Mouse (Mus musculus) olfactory bulb, adult 2 months (tissue): Measurements from ENCODE around the gene Ap1g2. TPM values are rescaled to one million over a fixed set of nuclear protein-coding genes. Genes with fewer than 3 reads are reported as not detected.

ENCODE experiments used
- H3K27ac ChIP-seq: fragments of 200-500 bp; 2 replicates; pipeline ENCODE4 v1.5.1; 2012; ENCODE audit warnings: low read depth, low read length; ENCODE audit not compliant: insufficient read depth
- H3K4me1 ChIP-seq: fragments of 200-500 bp; 2 replicates; pipeline ENCODE4 v1.6.1; 2012; ENCODE audit warnings: low read length; ENCODE audit not compliant: control insufficient read depth, insufficient read depth
- H3K4me3 ChIP-seq: fragments of 200-500 bp; 2 replicates; pipeline ENCODE4 v1.5.1; 2012; ENCODE audit warnings: mild to moderate bottlenecking, low read depth, low read length, moderate library complexity; ENCODE audit not compliant: insufficient read depth
- CTCF ChIP-seq: fragments of 200-500 bp; IDR thresholded peaks from 2 replicates; pipeline ENCODE4 v1.5.1; 2012; ENCODE audit warnings: low read depth, mild to moderate bottlenecking, low read length, moderate library complexity; ENCODE audit not compliant: insufficient read depth
- POLR2A ChIP-seq: fragments of 200-500 bp; IDR thresholded peaks from 2 replicates; pipeline ENCODE4 v1.6.1; 2012; ENCODE audit warnings: mild to moderate bottlenecking, low read depth, low read length, moderate library complexity; ENCODE audit not compliant: insufficient read depth
- WGBS: fragments of 180-500 bp; shearing (Covaris S2); methylation state at CpG from one replicate; pipeline ENCODE4 v1.1.7; 2018; 5-methylcytosine and 5-hydroxymethylcytosine counted together
- polyA plus RNA-seq: library from polyadenylated mRNA; stranded (reverse); fragments of >200 nt; gene quantifications from 2 replicates; pipeline ENCODE4 v1.2.4, GENCODE M21; 2012; ENCODE audit warnings: low replicate concordance; ENCODE audit not compliant: missing spikeins, insufficient read depth, insufficient read length

Gene Ap1g2
- polyA plus RNA-seq, 1 experiment = not detected

DNA sequence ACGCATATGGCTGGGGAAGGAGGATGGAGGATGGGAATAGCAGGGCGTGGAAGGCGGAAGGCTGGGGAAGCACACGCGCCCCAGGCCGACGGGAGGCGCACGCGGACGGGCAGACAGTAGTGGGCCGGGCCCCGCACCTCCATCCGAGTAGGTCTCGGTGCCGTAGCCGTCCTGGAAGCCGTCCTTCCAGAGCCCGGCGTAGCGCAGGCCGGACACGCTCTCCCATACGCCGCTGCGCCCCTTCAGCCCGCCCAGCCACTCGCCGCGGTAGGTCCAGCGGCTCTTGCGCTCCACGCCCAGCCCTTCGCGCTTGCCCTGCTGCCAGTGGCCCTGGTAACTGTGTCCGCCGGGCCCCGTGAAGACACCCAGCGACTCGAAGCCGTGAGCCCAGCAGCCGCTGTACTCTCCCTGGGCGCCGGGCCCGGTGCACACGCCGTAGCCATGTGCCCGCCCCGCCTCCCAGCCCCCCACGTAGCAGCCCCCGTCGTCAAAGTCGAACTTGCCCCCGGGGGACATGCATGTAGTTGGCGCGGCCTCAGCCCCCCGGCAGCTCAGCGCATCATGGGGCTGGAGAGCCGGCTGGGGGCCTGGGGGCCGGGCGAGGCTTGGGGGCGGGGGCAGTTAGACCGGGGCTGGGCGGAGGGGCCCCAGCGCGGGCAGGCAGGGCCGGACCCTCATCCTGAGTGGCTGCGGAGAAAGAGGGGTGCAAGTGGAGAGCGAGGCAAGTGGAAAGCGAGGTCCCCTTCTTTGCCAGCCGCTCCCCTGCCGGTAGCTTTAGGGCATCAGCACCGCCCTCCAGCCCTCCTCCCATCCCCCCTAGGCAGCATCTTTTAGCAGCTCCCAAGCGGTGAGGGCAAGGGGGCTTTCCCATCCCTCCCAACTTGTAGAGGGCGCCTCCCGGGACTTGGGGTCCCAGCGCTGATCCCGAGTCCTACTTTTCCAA lies 8.6 kb upstream of the Ap1g2 start:
- no peak for TF ChIP-seq POLR2A
- TF ChIP-seq CTCF = no peak; the same call in 1 of the 2 replicates
- Histone ChIP-seq H3K4me3 (peak overlapping the region; percentile 94), H3K27ac (peak overlapping the region; percentile 96), H3K4me1 (peaks cover 37% of the 10 kb centered on the region)
- 1% methylated on average over 76 of the region's 78 CpGs for WGBS

DNA sequence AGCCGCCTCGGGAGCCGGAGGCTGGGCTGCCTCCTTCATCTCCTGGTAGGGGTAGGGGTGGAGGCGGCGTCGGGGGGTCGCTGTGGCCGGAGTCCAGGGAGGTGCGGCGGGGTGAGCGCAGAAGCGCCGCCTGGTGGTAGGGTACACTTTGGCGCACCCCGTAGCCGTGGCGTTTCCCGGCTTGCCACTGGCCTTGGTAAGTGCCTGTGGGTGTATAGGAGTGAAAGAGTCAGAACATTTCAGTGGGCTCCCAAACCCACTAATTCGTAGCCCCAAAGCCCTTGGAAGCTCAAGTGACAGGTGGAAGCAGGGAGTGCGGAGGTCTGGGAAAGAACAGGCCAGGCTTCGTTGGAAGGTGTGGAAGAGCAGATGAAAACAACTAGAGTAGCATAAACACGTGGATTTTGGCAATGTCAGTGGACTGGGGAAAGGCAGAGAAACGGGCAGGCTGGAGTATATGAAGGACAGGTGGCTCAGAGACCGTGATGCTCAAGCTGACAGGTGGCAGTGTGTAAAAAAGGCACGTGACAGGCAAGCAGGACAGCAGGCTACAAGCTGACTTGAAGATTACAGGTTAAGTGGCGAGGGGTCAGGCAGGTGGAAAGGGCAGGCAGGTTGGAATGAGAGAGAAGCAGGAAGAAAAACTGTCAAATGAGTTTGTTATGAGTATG lies 7.7 kb upstream of the Ap1g2 start:
- 6% methylated on average over 26 of the region's 26 CpGs for WGBS
- peak overlapping the region; percentile 91 for H3K27ac ChIP-seq
- peak overlapping the region; percentile 94 for H3K4me3 ChIP-seq
- peaks cover 46% of the 10 kb centered on the region for H3K4me1 ChIP-seq
- TF ChIP-seq POLR2A (no peak), CTCF (peak; percentile 70; the same call in 1 of the 2 replicates)

DNA sequence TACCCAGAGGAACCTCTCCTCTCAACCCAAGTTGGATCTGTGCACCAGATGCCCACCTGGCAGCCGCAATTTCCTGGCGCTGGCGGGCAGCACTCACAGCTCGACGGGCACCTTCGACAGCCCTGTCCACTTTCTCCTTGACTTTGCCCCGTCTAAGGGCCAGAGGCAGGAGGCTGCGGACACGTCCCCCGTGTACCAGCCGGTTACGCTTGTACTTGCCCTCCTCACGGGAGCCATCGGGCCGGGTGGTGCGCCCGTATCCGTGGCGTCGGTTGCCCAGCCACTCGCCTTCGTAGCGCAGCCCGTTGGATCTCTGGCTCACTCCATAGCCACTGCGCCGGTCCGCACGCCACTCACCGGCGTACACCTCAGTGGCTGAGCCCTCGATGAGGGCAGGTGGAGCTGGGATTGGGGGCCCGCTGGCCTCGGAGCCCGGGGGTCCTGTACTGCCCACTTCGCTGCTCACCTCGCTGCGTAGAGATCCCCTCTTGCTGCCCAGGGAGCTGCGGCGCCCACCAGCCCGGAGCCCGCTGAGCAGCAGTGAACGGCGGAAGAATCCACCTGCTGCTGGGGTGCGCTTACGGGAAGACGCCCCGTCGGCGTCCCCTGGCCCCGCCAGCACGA lies 7.1 kb upstream of the Ap1g2 start:
- Histone ChIP-seq H3K4me1 (peaks cover 51% of the 10 kb centered on the region), H3K27ac (peak overlapping the region; percentile 58), H3K4me3 (peak overlapping the region; percentile 94)
- 72% methylated on average over 51 of the region's 51 CpGs for WGBS
- TF ChIP-seq CTCF (no peak), POLR2A (0 out of 2 replicates have a peak, but pooled peaks have one; percentile 18)

DNA sequence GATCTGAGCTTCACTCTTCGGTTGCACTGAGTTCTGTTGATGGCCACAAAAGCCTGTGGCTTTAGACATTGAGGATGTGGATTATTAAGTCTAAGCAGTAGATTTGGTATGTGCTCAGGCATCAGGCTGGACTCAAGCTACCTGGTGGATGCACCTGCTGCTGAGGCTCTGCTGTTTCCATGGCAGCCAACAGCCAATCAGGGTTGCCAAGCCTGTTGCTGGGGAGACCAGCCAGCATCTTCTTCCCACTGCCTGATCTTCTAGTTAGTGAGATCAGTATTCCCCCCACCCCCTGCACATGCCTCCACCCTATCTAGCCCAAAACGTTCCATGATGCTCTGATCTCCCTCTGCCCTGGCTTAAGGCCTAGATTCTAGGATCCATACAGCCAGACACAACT lies 5.3 kb upstream of the Ap1g2 start:
- WGBS = 38% methylated on average over 2 of the region's 2 CpGs
- peak overlapping the region; percentile 74; the same call in 1 of the 2 replicates for H3K27ac ChIP-seq
- peaks cover 58% of the 10 kb centered on the region for H3K4me1 ChIP-seq
- H3K4me3 ChIP-seq = no peak overlapping the region
- no peak for TF ChIP-seq CTCF
- no peak for TF ChIP-seq POLR2A

DNA sequence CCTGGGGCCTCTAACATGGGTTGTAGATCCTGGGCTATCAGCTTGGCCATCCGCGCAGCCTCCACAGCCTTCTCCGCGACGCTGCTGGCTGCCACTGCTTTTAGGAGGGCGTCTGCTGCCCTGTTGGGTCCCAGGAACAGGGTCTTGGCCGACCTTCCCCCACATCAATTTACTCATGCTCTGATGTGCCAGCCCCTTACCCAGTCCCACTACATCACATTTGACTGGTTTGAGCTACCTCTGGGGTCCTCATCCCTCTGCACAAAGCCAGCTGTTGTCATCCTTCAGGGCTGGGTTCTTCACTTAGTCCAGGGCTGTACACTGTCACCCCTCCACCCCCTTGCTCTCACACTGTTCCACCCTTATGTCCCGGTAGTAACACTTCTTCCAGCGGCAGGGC lies 3.7 kb upstream of the Ap1g2 start:
- TF ChIP-seq POLR2A (no peak), CTCF (no peak)
- Histone ChIP-seq H3K4me1 (peaks cover 67% of the 10 kb centered on the region), H3K4me3 (no peak overlapping the region), H3K27ac (peak overlapping the region; percentile 85)
- WGBS = 38% methylated on average over 9 of the region's 9 CpGs

DNA sequence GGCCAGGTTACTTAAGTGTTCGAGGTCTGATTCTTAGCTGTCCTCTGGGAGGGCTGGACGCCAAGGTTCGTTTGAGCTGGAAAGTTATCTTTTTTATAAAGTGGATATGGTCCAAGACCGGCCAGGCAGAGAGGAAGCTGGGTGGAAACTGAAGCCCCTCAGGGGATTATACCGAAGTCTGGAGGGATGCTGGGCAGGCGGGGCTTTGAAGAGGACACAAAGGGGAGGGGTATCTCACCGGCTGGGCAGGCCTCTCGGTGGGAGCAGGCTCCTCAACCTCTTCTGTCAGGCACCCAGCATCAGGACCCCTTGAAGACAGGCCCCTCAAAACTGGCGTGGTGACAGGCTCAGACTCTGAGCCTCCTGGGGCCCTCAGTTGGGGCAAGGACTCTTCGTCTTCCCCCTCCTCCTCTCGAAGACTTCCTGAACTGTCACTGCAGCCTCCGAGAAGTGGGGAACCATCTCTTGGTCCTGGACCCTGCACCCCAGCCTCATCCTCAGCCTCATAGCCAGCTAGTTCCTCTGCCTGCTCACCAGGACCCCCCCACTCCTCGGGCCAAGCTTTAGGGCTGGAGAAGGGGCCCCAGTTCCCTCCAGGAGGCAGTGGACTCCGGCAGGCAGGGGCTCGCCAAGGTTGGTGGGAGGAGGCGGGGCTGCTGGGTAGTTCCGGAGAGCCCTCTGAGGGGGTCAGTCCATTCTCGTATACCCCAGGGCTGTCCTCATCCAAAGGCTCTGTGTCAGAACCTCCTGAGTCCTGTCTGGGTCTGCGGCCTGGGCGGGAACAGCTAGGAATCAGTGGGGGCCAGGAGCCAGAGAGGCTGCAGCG lies 2.9 kb upstream of the Ap1g2 start:
- peaks cover 68% of the 10 kb centered on the region for H3K4me1 ChIP-seq
- peak overlapping the region; percentile 85 for H3K27ac ChIP-seq
- no peak overlapping the region; the same call in 1 of the 2 replicates for H3K4me3 ChIP-seq
- TF ChIP-seq POLR2A (no peak), CTCF (no peak)
- 14% methylated on average over 21 of the region's 21 CpGs for WGBS

DNA sequence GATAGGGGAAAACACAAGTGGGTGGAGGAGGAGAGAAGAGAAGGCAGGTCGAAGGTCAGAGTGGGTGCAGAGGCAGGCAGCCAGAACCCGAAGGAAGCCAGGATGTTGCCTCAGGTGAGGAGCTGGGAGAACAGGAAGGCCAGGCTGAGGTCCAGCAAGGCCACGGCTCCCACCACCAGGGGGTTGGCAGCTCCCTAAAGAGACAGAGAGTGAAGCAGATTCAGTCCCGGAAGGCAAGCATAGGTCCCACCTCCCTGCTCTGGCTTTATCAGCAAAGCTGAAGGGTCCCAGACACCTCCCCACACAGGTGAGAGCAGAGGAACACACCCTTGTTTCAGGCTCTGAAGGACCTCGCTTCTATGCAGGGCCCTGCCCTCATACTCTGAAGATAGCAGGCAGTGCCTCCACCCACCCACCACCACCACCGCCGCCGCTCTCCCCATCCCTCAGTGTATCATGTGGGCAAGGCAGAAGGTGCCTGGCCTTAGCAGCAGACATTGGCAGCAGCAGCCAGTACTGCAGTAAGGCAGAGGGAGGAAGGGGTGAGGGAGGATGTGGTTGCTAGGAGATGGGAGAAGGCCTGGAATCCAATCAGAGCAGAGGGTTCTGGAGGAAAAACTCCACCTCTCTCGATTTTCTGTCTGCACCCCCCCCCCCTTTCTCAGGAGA lies 1.9 kb upstream of the Ap1g2 start:
- Histone ChIP-seq H3K4me3 (peak overlapping the region; percentile 21), H3K4me1 (peaks cover 59% of the 10 kb centered on the region), H3K27ac (peak overlapping the region; percentile 93)
- TF ChIP-seq POLR2A (no peak), CTCF (no peak)
- WGBS = 14% methylated on average over 9 of the region's 9 CpGs
